Mouse (Mus musculus) MEL (cell line): ENCODE results near the gene Cela1.

ENCODE experiments used
- CTCF ChIP-seq, 3 experiments: IDR thresholded peaks in 2 of 3; conservative IDR thresholded peaks in 1 of 3; 2 replicates each; pipeline ENCODE4 v1.5.1; 2011 to 2012; ENCODE audit warnings: low read length in 3 of 3, low read depth in 2 of 3, mild to moderate bottlenecking in 2 of 3, improper control_type of control experiment in 1 of 3, inconsistent platforms in 1 of 3, mixed read lengths in 1 of 3, moderate library complexity in 1 of 3; ENCODE audit not compliant: control insufficient read depth in 1 of 3, insufficient read depth in 1 of 3, poor library complexity in 1 of 3, severe bottlenecking in 1 of 3
- GATA1 ChIP-seq: IDR thresholded peaks from 2 replicates; pipeline ENCODE4 v1.6.1; 2011; ENCODE audit warnings: low read depth, low read length, improper control_type of control experiment
- SMC3 ChIP-seq: IDR thresholded peaks from 2 replicates; pipeline ENCODE4 v1.6.1; 2011; ENCODE audit warnings: low read depth, low read length, improper control_type of control experiment
- ZKSCAN1 ChIP-seq: IDR thresholded peaks from 2 replicates; pipeline ENCODE4 v1.6.1; 2012; ENCODE audit warnings: low read depth, mild to moderate bottlenecking, inconsistent platforms, low read length, improper control_type of control experiment, moderate library complexity

- TF ChIP-seq GATA1 (no peak), ZKSCAN1 (no peak), SMC3 (no peak), CTCF (IDR thresholded peaks at IDR 0.05 in 2 of 3, conservative IDR thresholded peaks at IDR 0.05 in 1 of 3; ENCODE audit: control insufficient read depth in 1 of 3, insufficient read depth in 1 of 3, low read depth in 2 of 3, low read length in 3 of 3, poor library complexity in 1 of 3, severe bottlenecking in 1 of 3) (no peak)
These were observed 23.1 kb upstream of the Cela1 start for GRCm38 (mm10) chr15:100710838-100711237.
